14 mouse cellular contexts compared by ENCODE assay signal in genomic region chr4:155777816-155778215, GRCm38 (mm10). TPM values are rescaled to one million over a fixed set of nuclear protein-coding genes. Genes with fewer than 3 reads are reported as not detected.
A peak's percentile ranks its signal among the peaks of the same experiment; 100 is the strongest.
DNase-seq lines count a peak whose midpoint lies in the region; ATAC-seq and TF ChIP-seq lines count a peak whose summit lies in the region.
"Had no signal": no experiment of that assay in that cellular context is flagged by ENCODE, and none has a peak within 500 bp of the region (broad histone marks: within the 10 kb centered on the region; RNA-seq: fewer than 3 reads in every experiment).

No protein-coding gene starts in this region.

- 51% methylated on average over 2 of the region's 2 CpGs for WGBS in heart, embryonic 12.5 days
- 89% methylated on average over 2 of the region's 2 CpGs for WGBS in forebrain, embryonic 10.5 days
- WGBS in forebrain, embryonic 15.5 days: 87% methylated on average over 2 of the region's 2 CpGs

- intact Hi-C loops in left cerebral cortex, adult 2 months (cut with DNase I): no loop called here

- peak in 1 of 2 experiments; percentile 25; a peak in 1 of 4 replicates for TF ChIP-seq EP300 in MEL (IDR thresholded peaks at IDR 0.05; ENCODE audit: low read depth in 1 of 2, low read length in 2 of 2)

- peaks cover 22% of the 10 kb centered on the region for H3K27me3 ChIP-seq in heart, embryonic 12.5 days (replicated peaks)
- H3K27me3 ChIP-seq in MEL (ENCODE audit: control insufficient read depth in 1 of 2, insufficient read depth in 2 of 2, low read length in 2 of 2): no peaks in the 10 kb centered on the region
- peaks cover 38% of the 10 kb centered on the region for H3K27me3 ChIP-seq in forebrain, embryonic 10.5 days (ENCODE audit: poor library complexity, severe bottlenecking)
- 0 out of 2 replicates have a peak, but pooled peaks cover 4% of the 10 kb centered on the region for H3K27me3 ChIP-seq in forebrain, embryonic 15.5 days

- peaks cover 56% of the 10 kb centered on the region for H3K4me1 ChIP-seq in heart, embryonic 12.5 days (replicated peaks)
- peaks cover 6 to 21% of the 10 kb centered on the region in 2 experiments for H3K4me1 ChIP-seq in MEL (ENCODE audit: control insufficient read depth in 1 of 2, insufficient read depth in 2 of 2, low read length in 2 of 2)
- peaks cover 25% of the 10 kb centered on the region for H3K4me1 ChIP-seq in brown adipose tissue, adult 24 weeks (ENCODE audit: control insufficient read depth, insufficient read depth, insufficient read length, low read length)
- H3K4me1 ChIP-seq in forebrain, embryonic 10.5 days: peaks cover 41% of the 10 kb centered on the region
- H3K4me1 ChIP-seq in forebrain, embryonic 15.5 days: peaks cover 23% of the 10 kb centered on the region

- H3K79me2 ChIP-seq in MEL (ENCODE audit: control insufficient read depth, insufficient read depth, low read length, poor library complexity): no peaks in the 10 kb centered on the region

- no peak for TF ChIP-seq CTCF in left cerebral cortex, adult 2 months (IDR thresholded peaks at IDR 0.05)
- no peak for TF ChIP-seq CTCF in MEL (IDR thresholded peaks at IDR 0.05 in 2 of 3, conservative IDR thresholded peaks at IDR 0.05 in 1 of 3; ENCODE audit: control insufficient read depth in 1 of 3, insufficient read depth in 1 of 3, low read depth in 2 of 3, low read length in 3 of 3, poor library complexity in 1 of 3, severe bottlenecking in 1 of 3)

- TF ChIP-seq RAD21 in MEL (IDR thresholded peaks at IDR 0.05; ENCODE audit: low read depth, low read length): no peak

- H3K9me3 ChIP-seq in heart, embryonic 12.5 days (replicated peaks): no peaks in the 10 kb centered on the region
- H3K9me3 ChIP-seq in MEL (replicated peaks; ENCODE audit: insufficient read depth, low read length): no peaks in the 10 kb centered on the region
- no peaks in the 10 kb centered on the region for H3K9me3 ChIP-seq in forebrain, embryonic 10.5 days
- no peaks in the 10 kb centered on the region for H3K9me3 ChIP-seq in forebrain, embryonic 15.5 days
- H3K9me3 ChIP-seq: megakaryocyte, embryonic 14.5 days had no signal

- no peak overlapping the region for H3K4me3 ChIP-seq in heart, embryonic 12.5 days
- no peak overlapping the region for H3K4me3 ChIP-seq in left cerebral cortex, adult 2 months
- H3K4me3 ChIP-seq in MEL (ENCODE audit: control insufficient read depth in 1 of 2, insufficient read depth in 1 of 2, low read depth in 2 of 2, low read length in 2 of 2): no peak overlapping the region
- H3K4me3 ChIP-seq in brown adipose tissue, adult 24 weeks (ENCODE audit: insufficient read depth, low read depth, low read length): no peak overlapping the region
- no peak overlapping the region for H3K4me3 ChIP-seq in forebrain, embryonic 10.5 days
- H3K4me3 ChIP-seq in forebrain, embryonic 15.5 days: no peak overlapping the region

- TF ChIP-seq POLR2A in MEL (IDR thresholded peaks at IDR 0.05; ENCODE audit: control insufficient read depth in 1 of 2, insufficient read depth in 1 of 2, low read depth in 1 of 2, low read length in 2 of 2, poor library complexity in 1 of 2): no peak

- no peaks in the 10 kb centered on the region for H3K36me3 ChIP-seq in heart, embryonic 12.5 days
- H3K36me3 ChIP-seq in MEL (ENCODE audit: control insufficient read depth in 1 of 2, insufficient read depth in 2 of 2, low read length in 2 of 2): peaks cover 0 to 8% of the 10 kb centered on the region in 2 experiments; a peak in 2 of 4 replicates
- no peaks in the 10 kb centered on the region for H3K36me3 ChIP-seq in forebrain, embryonic 10.5 days (replicated peaks)
- no peaks in the 10 kb centered on the region for H3K36me3 ChIP-seq in forebrain, embryonic 15.5 days

- H3K27ac ChIP-seq in heart, embryonic 12.5 days (ENCODE audit: poor library complexity, severe bottlenecking): no peak overlapping the region
- H3K27ac ChIP-seq in left cerebral cortex, adult 2 months: peak overlapping the region; percentile 86
- H3K27ac ChIP-seq in MEL (ENCODE audit: control insufficient read depth, low read depth, low read length): no peak overlapping the region
- 0 out of 2 replicates have a peak overlapping the region, but pooled peaks have one; percentile 6 for H3K27ac ChIP-seq in brown adipose tissue, adult 24 weeks (replicated peaks; ENCODE audit: low read depth, low read length)
- H3K27ac ChIP-seq in forebrain, embryonic 10.5 days: no peak overlapping the region
- H3K27ac ChIP-seq in forebrain, embryonic 15.5 days (replicated peaks): no peak overlapping the region

- peak; percentile 91 for DNase-seq in heart, adult 11 months
- DNase-seq in left cerebral cortex, adult 2 months (ENCODE audit: extremely low spot score in 1 of 2, low spot score in 2 of 2): no peak
- no peak for DNase-seq in left cerebral cortex, adult 18-20 months (ENCODE audit: low spot score in 2 of 2)
- DNase-seq in MEL (ENCODE audit: low read depth, low spot score): peak; percentile 47
- no peak for DNase-seq in forebrain, embryonic 10.5 days (ENCODE audit: extremely low spot score, low spot score)
- DNase-seq: thymus, postnatal 4 days had no signal

- no peak overlapping the region for H3K4me2 ChIP-seq in heart, embryonic 12.5 days
- H3K4me2 ChIP-seq in forebrain, embryonic 15.5 days (replicated peaks): no peak overlapping the region

- no peak overlapping the region; the same call in 1 of the 2 replicates for H3K9ac ChIP-seq in heart, embryonic 12.5 days
- no peak overlapping the region for H3K9ac ChIP-seq in MEL (ENCODE audit: control insufficient read depth, low read depth, low read length, poor library complexity, severe bottlenecking)
- H3K9ac ChIP-seq in forebrain, embryonic 15.5 days (replicated peaks): no peak overlapping the region

- ATAC-seq in heart, embryonic 12.5 days (ENCODE audit: insufficient number of reproducible peaks, low FRiP score): no peak
- ATAC-seq in forebrain, embryonic 15.5 days (replicated peaks): no peak
- ATAC-seq: intestine, embryonic 16.5 days had no signal

RNA-seq across cellular contexts. Expression of gene Vwa1, which starts 3.3 kb away (rescaled TPM):
- polyA plus RNA-seq in heart, embryonic 12.5 days (2016; fragmentation: Nextera tagmentation; extraction: Ambion mirVana): 1.7 TPM in 2 replicates
- 10 to 100 TPM; 13.6 to 15.9 TPM for total RNA-seq in left cerebral cortex, adult 2 months (2021)
- total RNA-seq in left cerebral cortex, adult 18-20 months (2021): 10 to 100 TPM; 15.6 to 17.6 TPM
- 0.33 and 0.42 TPM in 2 replicates for total RNA-seq in MEL (2012; rRNA removed)
- polyA plus RNA-seq in MEL (2012; ENCODE audit: insufficient read depth in 1 of 2, insufficient read length in 2 of 2, low read depth in 1 of 2, low replicate concordance in 2 of 2, missing spikeins in 1 of 2): under 1 TPM in 1 of 2 experiments, not detected in 1; 0.33 TPM
- 2.3 and 3.9 TPM in 2 replicates for polyA plus RNA-seq in brown adipose tissue, adult 24 weeks (2012; ENCODE audit: insufficient read depth, insufficient read length, missing spikeins)
- 9.7 and 11.3 TPM in 2 replicates for polyA plus RNA-seq in forebrain, embryonic 10.5 days (2016; fragmentation: Nextera tagmentation; extraction: Ambion mirVana)
- 21.8 and 22.6 TPM in 2 replicates for polyA plus RNA-seq in forebrain, embryonic 15.5 days (2015; fragmentation: Nextera tagmentation; extraction: Ambion mirVana)

RNA-seq across cellular contexts. Expression of gene Tmem88b, which starts 7.9 kb away (rescaled TPM):
- 7.0 and 7.2 TPM in 2 replicates for polyA plus RNA-seq in heart, embryonic 12.5 days (2016; fragmentation: Nextera tagmentation; extraction: Ambion mirVana)
- total RNA-seq in left cerebral cortex, adult 2 months (2021): 10 to 100 TPM; 16.4 to 16.8 TPM
- 10 to 100 TPM; 16.4 to 19.0 TPM for total RNA-seq in left cerebral cortex, adult 18-20 months (2021)
- total RNA-seq in MEL (2012; rRNA removed): 0.10 and 0.19 TPM in 2 replicates
- under 1 TPM in 1 of 2 experiments, not detected in 1; 0.32 TPM for polyA plus RNA-seq in MEL (2012; ENCODE audit: insufficient read depth in 1 of 2, insufficient read length in 2 of 2, low read depth in 1 of 2, low replicate concordance in 2 of 2, missing spikeins in 1 of 2)
- 0.42 and 0.67 TPM in 2 replicates for polyA plus RNA-seq in brown adipose tissue, adult 24 weeks (2012; ENCODE audit: insufficient read depth, insufficient read length, missing spikeins)
- polyA plus RNA-seq in forebrain, embryonic 10.5 days (2016; fragmentation: Nextera tagmentation; extraction: Ambion mirVana): 0.24 and 0.27 TPM in 2 replicates
- polyA plus RNA-seq in forebrain, embryonic 15.5 days (2015; fragmentation: Nextera tagmentation; extraction: Ambion mirVana): 0.29 and 0.60 TPM in 2 replicates
- total RNA-seq: granulocyte monocyte progenitor cell, adult 5-6 weeks had no signal

RNA-seq across cellular contexts. Expression of gene Ankrd65, which starts 12.4 kb away (rescaled TPM):
- polyA plus RNA-seq in heart, embryonic 12.5 days (2016; fragmentation: Nextera tagmentation; extraction: Ambion mirVana): not detected in 2 replicates
- under 1 TPM in 1 of 2 experiments, not detected in 1; 0.29 TPM for total RNA-seq in left cerebral cortex, adult 2 months (2021)
- under 1 TPM in 1 of 2 experiments, not detected in 1; 0.44 TPM for total RNA-seq in left cerebral cortex, adult 18-20 months (2021)
- 0.12 TPM in 1 of 2 replicates, not detected in the other for total RNA-seq in MEL (2012; rRNA removed)
- not detected for polyA plus RNA-seq in MEL (2012; ENCODE audit: insufficient read depth in 1 of 2, insufficient read length in 2 of 2, low read depth in 1 of 2, low replicate concordance in 2 of 2, missing spikeins in 1 of 2)
- not detected in 2 replicates for polyA plus RNA-seq in brown adipose tissue, adult 24 weeks (2012; ENCODE audit: insufficient read depth, insufficient read length, missing spikeins)
- not detected in 2 replicates for polyA plus RNA-seq in forebrain, embryonic 10.5 days (2016; fragmentation: Nextera tagmentation; extraction: Ambion mirVana)
- not detected in 2 replicates for polyA plus RNA-seq in forebrain, embryonic 15.5 days (2015; fragmentation: Nextera tagmentation; extraction: Ambion mirVana)
- total RNA-seq: granulocyte monocyte progenitor cell, adult 5-6 weeks; left cerebral cortex, postnatal 10 days; liver, adult 2 months had no signal
- polyA plus RNA-seq: intestine, embryonic 16.5 days; liver, adult 2 months had no signal

RNA-seq across cellular contexts. Expression of gene Atad3a, which starts 16.9 kb away (rescaled TPM):
- 102 and 104 TPM in 2 replicates for polyA plus RNA-seq in heart, embryonic 12.5 days (2016; fragmentation: Nextera tagmentation; extraction: Ambion mirVana)
- total RNA-seq in left cerebral cortex, adult 2 months (2021): 10 to 100 TPM; 53.0 to 58.8 TPM
- 10 to 100 TPM; 48.3 to 55.6 TPM for total RNA-seq in left cerebral cortex, adult 18-20 months (2021)
- total RNA-seq in MEL (2012; rRNA removed): 198 and 220 TPM in 2 replicates
- 100 to 1,000 TPM in 1 of 2 experiments, not detected in 1; 232 TPM for polyA plus RNA-seq in MEL (2012; ENCODE audit: insufficient read depth in 1 of 2, insufficient read length in 2 of 2, low read depth in 1 of 2, low replicate concordance in 2 of 2, missing spikeins in 1 of 2)
- polyA plus RNA-seq in brown adipose tissue, adult 24 weeks (2012; ENCODE audit: insufficient read depth, insufficient read length, missing spikeins): 57.0 and 74.0 TPM in 2 replicates
- 141 and 149 TPM in 2 replicates for polyA plus RNA-seq in forebrain, embryonic 10.5 days (2016; fragmentation: Nextera tagmentation; extraction: Ambion mirVana)
- 91.0 TPM in 2 replicates for polyA plus RNA-seq in forebrain, embryonic 15.5 days (2015; fragmentation: Nextera tagmentation; extraction: Ambion mirVana)

RNA-seq across cellular contexts. Expression of gene Mrpl20, which starts 24.9 kb away (rescaled TPM):
- 137 and 151 TPM in 2 replicates for polyA plus RNA-seq in heart, embryonic 12.5 days (2016; fragmentation: Nextera tagmentation; extraction: Ambion mirVana)
- 10 to 100 TPM; 82.7 to 84.8 TPM for total RNA-seq in left cerebral cortex, adult 2 months (2021)
- total RNA-seq in left cerebral cortex, adult 18-20 months (2021): 10 to 100 TPM; 84.9 to 89.4 TPM
- 301 and 346 TPM in 2 replicates for total RNA-seq in MEL (2012; rRNA removed)
- 100 to 1,000 TPM in 1 of 2 experiments, not detected in 1; 336 TPM for polyA plus RNA-seq in MEL (2012; ENCODE audit: insufficient read depth in 1 of 2, insufficient read length in 2 of 2, low read depth in 1 of 2, low replicate concordance in 2 of 2, missing spikeins in 1 of 2)
- 367 and 416 TPM in 2 replicates for polyA plus RNA-seq in brown adipose tissue, adult 24 weeks (2012; ENCODE audit: insufficient read depth, insufficient read length, missing spikeins)
- polyA plus RNA-seq in forebrain, embryonic 10.5 days (2016; fragmentation: Nextera tagmentation; extraction: Ambion mirVana): 253 and 258 TPM in 2 replicates
- polyA plus RNA-seq in forebrain, embryonic 15.5 days (2015; fragmentation: Nextera tagmentation; extraction: Ambion mirVana): 228 and 244 TPM in 2 replicates

Comparison
In these comparisons a context has a peak if more than half of its experiments do, and no peak if none do; other contexts are left out.
1. DNase-seq: peak in heart, adult 11 months (single experiment) and MEL (single experiment); none in left cerebral cortex, adult 2 months (0 of 2), left cerebral cortex, adult 18-20 months (0 of 2) and forebrain, embryonic 10.5 days (single experiment).
2. H3K27ac ChIP-seq: peak in left cerebral cortex, adult 2 months (single experiment) and brown adipose tissue, adult 24 weeks (single experiment); none in heart, embryonic 12.5 days (single experiment), MEL (single experiment), forebrain, embryonic 10.5 days (single experiment) and forebrain, embryonic 15.5 days (single experiment).